Mouse (Mus musculus): ENCODE data around the gene Zfp36l3.
"Not testable (repeated sequence)": the region's sequence is repeated elsewhere in the genome, so short reads cannot be mapped to it uniquely, and the experiment has no call there.

Gene Zfp36l3

GRCm38 (mm10) chrX:53776276-53776675, at the start of gene Zfp36l3:
TSS of gene Zfp36l3 (minus strand) at chrX:53776394.
- no peak for DNase-seq (ENCODE audit: low spot score)

DNA sequence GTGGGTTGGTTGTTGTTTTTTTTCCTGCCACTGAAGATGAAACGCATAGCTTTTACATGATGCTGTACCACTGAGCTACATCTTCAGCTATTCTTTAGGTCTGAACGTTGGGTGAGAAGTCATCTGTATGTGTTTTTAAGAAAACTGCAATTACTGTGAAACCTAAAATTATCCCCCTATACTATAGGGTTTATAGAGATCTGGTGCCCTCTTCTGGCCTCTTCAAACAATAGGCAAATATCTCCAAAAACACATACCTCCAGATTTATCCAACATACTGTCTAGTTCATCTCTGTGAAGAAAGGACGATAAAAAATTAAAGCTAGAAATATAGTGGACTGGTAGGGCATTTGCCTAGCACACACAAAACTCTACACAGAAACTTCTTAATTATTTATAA, 22.9 kb upstream of the Zfp36l3 start:
- peak; percentile 41 for DNase-seq (ENCODE audit: low spot score)

- not testable (repeated sequence) for DNase-seq (ENCODE audit: low spot score)
Measured at GRCm38 (mm10) chrX:53797519-53797918, 21.3 kb upstream of the Zfp36l3 start, which contains the start of gene Xlr. TSS of gene Xlr (minus strand) at chrX:53797706.

- DNase-seq (ENCODE audit: low spot score) = no peak
Measured at GRCm38 (mm10) chrX:53757736-53758135, 18.5 kb downstream of the Zfp36l3 start, which contains the start of gene 1700013H16Rik. TSS of gene 1700013H16Rik (minus strand) at chrX:53757831.

GRCm38 (mm10) chrX:53752851-53753250, 23.3 kb downstream of the Zfp36l3 start:
- DNase-seq (ENCODE audit: low spot score) = no peak

DNA sequence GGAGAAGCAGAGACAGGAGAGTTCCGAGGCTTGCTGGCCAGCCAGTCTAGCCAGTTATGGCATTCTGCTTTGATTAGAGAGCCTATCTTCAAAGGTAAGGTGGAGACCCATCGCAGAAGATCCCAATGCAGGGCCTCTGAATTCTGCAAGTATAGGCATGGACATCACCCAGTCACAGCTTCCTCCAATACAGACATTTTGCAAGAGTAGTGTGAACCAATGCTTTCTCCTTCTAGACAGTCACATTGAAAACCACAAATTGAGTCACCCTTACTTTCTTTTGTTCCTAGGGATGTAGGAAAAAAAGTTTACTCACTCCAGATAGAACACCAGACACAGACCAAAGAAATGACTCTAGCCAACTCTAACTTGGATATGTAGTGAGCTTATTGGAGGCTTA, 47.2 kb downstream of the Zfp36l3 start:
- DNase-seq (ENCODE audit: low spot score) = no peak

DNA sequence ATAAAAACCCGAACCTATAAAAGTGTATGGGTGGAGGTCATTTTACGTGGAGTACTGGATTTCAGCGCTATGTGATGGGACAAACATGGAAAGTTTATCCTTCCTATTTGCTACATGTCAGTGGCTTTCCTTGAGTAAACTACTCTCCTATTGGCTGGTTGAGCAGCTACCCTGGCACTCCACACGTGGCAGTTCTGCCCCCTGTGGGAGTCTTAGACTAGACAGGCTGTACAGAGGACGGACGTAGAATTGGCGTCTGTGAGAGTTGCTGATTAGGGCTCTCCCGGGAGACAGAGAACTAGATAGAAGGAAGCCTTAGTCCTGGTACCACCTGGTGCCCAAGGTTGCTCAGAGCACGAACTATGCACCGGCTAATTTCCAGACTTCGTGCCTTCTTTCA, 51.6 kb downstream of the Zfp36l3 start, which contains the start of gene 4930502E18Rik:
TSS of gene 4930502E18Rik (plus strand) at position 231 of the 400 bp plus-strand sequence.
- DNase-seq (ENCODE audit: low spot score) = no peak
